Mouse (Mus musculus): ENCODE measurements around the gene Ndufaf4. TPM values are rescaled to one million over a fixed set of nuclear protein-coding genes. Genes with fewer than 3 reads are reported as not detected.

Ndufaf4 gene
- polyA plus RNA-seq, 1 experiment from 2014 or later = 71.7 TPM

DNA sequence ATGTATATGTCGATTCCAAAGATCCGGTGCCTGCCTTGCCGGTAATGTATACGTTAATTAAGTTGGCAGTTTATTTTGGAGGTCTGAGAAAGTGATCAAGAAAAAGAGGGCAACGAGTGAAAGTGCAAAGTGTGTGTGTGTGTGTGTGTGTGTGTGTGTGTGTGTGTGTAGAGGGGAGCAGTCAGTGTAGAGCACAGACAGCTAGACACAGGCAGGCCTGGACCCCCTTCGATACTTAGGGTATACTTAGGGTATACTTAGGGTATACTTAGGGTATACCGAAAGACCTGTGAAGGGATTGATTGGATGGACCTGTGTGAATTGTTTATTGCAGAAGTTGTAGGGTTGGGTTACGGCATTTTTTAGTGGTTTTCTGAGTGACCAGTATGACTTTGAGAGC, 753 bp downstream of the Ndufaf4 start:
- H3K27me3 ChIP-seq (ENCODE audit: control insufficient read depth, insufficient read depth, low read length) = no peaks in the 10 kb centered on the region
- no peak overlapping the region for H3K27ac ChIP-seq (ENCODE audit: low read depth, low read length)
- H3K4me1 ChIP-seq (ENCODE audit: control insufficient read depth, insufficient read depth, low read length) = no peaks in the 10 kb centered on the region
- peak overlapping the region; percentile 62 for H3K4me3 ChIP-seq (ENCODE audit: low read depth, low read length)
- H3K4me2 ChIP-seq (ENCODE audit: low read depth, low read length) = peak overlapping the region; percentile 77
- ATAC-seq (ENCODE audit: low read depth) = peak; percentile 35; the same call in 1 of the 2 replicates
- H3K9ac ChIP-seq (replicated peaks; ENCODE audit: low read depth, low read length) = peak overlapping the region; percentile 58
- no peaks in the 10 kb centered on the region for H3K9me3 ChIP-seq (ENCODE audit: control insufficient read depth, low read length)
- peaks cover 6% of the 10 kb centered on the region; the same call in 1 of the 2 replicates for H3K36me3 ChIP-seq (ENCODE audit: control insufficient read depth, insufficient read depth, low read length)
- WGBS = 27% methylated on average over 8 of the region's 8 CpGs

DNA sequence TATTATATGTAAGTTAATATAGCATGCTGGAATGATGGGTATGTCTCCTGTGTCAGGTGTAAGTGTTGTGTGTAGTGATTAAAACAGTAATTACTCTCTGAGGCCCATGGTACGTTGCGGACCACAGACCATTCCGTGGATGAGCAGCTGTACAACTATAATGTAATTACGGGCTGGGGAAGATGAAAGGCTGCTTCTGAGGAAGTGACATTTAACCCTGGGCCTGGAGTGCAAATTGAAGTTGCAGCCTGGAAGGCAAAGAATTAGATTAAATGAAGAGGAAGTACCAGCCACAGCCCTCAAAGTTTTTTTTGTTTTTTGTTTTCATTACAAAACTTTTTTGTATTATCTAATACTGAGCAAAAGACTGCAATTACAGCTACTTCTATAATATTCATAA, 1.3 kb downstream of the Ndufaf4 start:
- Histone ChIP-seq H3K36me3 (ENCODE audit: control insufficient read depth, insufficient read depth, low read length) (peaks cover 6% of the 10 kb centered on the region; the same call in 1 of the 2 replicates), H3K4me1 (ENCODE audit: control insufficient read depth, insufficient read depth, low read length) (no peaks in the 10 kb centered on the region), H3K9ac (replicated peaks; ENCODE audit: low read depth, low read length) (no peak overlapping the region), H3K4me3 (ENCODE audit: low read depth, low read length) (peak overlapping the region; percentile 62; the same call in 1 of the 2 replicates), H3K27me3 (ENCODE audit: control insufficient read depth, insufficient read depth, low read length) (no peaks in the 10 kb centered on the region), H3K27ac (ENCODE audit: low read depth, low read length) (no peak overlapping the region), H3K9me3 (ENCODE audit: control insufficient read depth, low read length) (no peaks in the 10 kb centered on the region), H3K4me2 (ENCODE audit: low read depth, low read length) (peak overlapping the region; percentile 77)
- ATAC-seq (ENCODE audit: low read depth) = no peak
- 9% methylated on average over 4 of the region's 4 CpGs for WGBS

DNA sequence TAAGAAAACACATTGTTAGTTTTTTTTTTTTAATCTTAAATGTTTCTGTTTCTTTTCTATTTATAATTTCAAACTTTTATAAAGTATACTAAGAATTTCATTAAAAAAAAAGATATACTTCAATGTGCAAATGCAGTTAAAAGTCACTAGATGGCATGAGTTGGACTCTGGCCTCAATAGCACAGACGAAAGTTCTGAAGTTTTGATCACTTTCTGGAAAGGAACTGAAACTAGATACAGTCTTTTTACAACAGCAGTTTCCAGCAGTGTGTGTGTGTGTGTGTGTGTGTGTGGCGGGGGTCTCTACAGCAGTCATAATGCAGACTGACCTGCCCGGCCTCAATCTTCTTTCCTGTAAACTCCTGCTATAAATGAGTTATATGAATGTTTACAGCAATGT, 9.9 kb downstream of the Ndufaf4 start:
- no peak for ATAC-seq (ENCODE audit: low read depth)
- H3K4me2 ChIP-seq (ENCODE audit: low read depth, low read length) = no peak overlapping the region
- WGBS = 72% methylated on average over 3 of the region's 3 CpGs
- no peak overlapping the region for H3K4me3 ChIP-seq (ENCODE audit: low read depth, low read length)
- H3K9me3 ChIP-seq (ENCODE audit: control insufficient read depth, low read length) = no peaks in the 10 kb centered on the region
- H3K9ac ChIP-seq (replicated peaks; ENCODE audit: low read depth, low read length) = no peak overlapping the region
- no peak overlapping the region for H3K27ac ChIP-seq (ENCODE audit: low read depth, low read length)
- no peaks in the 10 kb centered on the region for H3K36me3 ChIP-seq (ENCODE audit: control insufficient read depth, insufficient read depth, low read length)
- no peaks in the 10 kb centered on the region for H3K27me3 ChIP-seq (ENCODE audit: control insufficient read depth, insufficient read depth, low read length)
- no peaks in the 10 kb centered on the region for H3K4me1 ChIP-seq (ENCODE audit: control insufficient read depth, insufficient read depth, low read length)

DNA sequence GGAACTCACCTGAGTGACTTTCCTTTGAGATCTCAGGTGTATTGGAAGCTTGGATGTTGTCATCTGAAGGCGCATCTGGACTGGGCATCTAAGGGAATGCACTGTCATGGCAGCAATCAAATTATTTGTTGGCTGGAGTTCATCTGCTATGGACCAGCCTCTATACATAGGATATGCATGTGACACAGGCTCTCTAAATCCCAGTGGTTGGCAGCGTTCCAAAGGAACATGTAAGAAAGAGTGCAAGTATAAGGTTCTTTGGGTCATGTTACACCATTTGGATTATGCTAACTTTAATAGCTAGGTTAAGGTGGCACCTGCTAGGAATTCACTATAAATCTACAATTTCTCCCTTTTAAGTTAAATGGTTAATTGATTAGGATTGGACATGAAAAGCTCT, 17.7 kb downstream of the Ndufaf4 start:
- no peak for ATAC-seq (ENCODE audit: low read depth)
- H3K4me1 ChIP-seq (ENCODE audit: control insufficient read depth, insufficient read depth, low read length) = no peaks in the 10 kb centered on the region
- no peak overlapping the region for H3K4me3 ChIP-seq (ENCODE audit: low read depth, low read length)
- H3K27ac ChIP-seq (ENCODE audit: low read depth, low read length) = no peak overlapping the region
- H3K27me3 ChIP-seq (ENCODE audit: control insufficient read depth, insufficient read depth, low read length) = no peaks in the 10 kb centered on the region
- H3K4me2 ChIP-seq (ENCODE audit: low read depth, low read length) = no peak overlapping the region
- WGBS = 94% methylated on average over 2 of the region's 2 CpGs
- H3K9me3 ChIP-seq (ENCODE audit: control insufficient read depth, low read length) = no peaks in the 10 kb centered on the region
- no peak overlapping the region for H3K9ac ChIP-seq (replicated peaks; ENCODE audit: low read depth, low read length)
- no peaks in the 10 kb centered on the region for H3K36me3 ChIP-seq (ENCODE audit: control insufficient read depth, insufficient read depth, low read length)

DNA sequence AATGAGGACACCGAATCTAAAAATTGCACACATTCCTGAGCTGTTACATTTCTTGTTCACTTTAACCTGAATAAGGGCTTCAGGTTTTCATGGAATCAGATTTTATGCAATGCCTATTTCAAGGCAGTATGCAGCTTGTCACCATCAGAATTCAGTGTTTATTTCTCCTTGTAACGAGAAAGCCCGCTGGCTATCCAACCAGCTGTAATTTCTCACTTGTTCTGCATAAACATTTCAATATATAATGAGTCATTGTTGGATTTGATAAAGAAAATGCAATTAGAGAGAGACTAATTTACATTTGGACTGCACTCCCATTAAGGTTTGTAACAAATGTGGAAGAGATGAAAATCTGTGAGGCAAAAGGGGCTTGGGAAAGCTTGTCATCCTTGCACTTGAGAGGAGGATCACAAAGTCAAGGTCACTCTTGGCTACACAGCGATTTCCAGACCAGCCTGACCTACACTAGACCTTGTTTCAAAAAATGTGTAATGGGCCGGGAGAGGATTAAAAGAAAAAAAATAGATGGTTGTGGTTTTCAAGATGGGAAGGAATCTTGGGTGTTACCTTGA, 22.2 kb downstream of the Ndufaf4 start:
- Histone ChIP-seq H3K9ac (replicated peaks; ENCODE audit: low read depth, low read length) (no peak overlapping the region), H3K36me3 (ENCODE audit: control insufficient read depth, insufficient read depth, low read length) (no peaks in the 10 kb centered on the region), H3K4me1 (ENCODE audit: control insufficient read depth, insufficient read depth, low read length) (no peaks in the 10 kb centered on the region), H3K4me3 (ENCODE audit: low read depth, low read length) (no peak overlapping the region), H3K4me2 (ENCODE audit: low read depth, low read length) (no peak overlapping the region), H3K9me3 (ENCODE audit: control insufficient read depth, low read length) (no peaks in the 10 kb centered on the region), H3K27me3 (ENCODE audit: control insufficient read depth, insufficient read depth, low read length) (no peaks in the 10 kb centered on the region), H3K27ac (ENCODE audit: low read depth, low read length) (no peak overlapping the region)
- 82% methylated on average over 5 of the region's 5 CpGs for WGBS
- no peak for ATAC-seq (ENCODE audit: low read depth)

DNA sequence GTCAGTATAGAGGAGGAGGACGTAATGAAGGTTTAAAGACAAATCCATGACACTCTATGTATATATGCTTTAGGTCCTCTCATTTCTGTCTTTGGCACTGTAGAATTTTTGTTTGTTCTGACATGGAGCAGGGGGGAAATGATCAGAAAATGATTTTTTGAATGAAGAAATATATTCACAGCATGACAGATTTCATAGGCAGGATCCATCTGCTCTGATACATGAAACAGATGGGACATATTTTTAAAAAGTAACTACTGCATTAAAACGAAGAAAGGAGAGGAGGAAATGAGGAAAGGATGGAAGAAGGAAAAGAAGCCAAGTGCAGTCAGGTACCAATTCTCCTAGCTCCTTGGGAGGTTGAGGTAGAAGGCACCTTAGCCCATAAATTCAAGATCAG, 26.8 kb downstream of the Ndufaf4 start:
- 77% methylated on average over 2 of the region's 2 CpGs for WGBS

DNA sequence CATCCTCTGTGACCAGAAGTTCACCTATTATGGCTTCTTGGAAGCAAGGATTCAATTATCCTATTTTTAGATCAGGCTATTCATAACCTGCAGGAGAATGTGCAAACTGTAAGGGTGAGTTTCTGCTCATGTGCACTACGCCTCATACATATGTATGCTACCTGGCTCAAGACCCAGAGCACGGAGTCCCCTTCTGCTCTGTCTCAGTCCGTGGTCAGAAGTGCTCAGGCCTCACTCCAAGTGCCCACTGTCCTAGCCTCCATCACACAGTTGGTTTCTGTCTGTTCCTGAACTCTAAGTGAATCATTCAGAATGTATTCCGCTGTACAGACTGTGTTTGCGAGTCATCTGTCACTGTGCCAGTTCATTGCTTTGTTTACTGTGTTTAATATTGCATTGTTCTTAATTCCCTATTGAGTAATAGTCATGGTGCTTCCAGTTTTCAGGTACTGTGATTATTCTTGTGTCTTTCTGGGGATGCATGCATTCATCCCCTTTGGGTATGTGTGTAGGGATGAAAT, 30.4 kb downstream of the Ndufaf4 start:
- Histone ChIP-seq H3K4me1 (ENCODE audit: control insufficient read depth, insufficient read depth, low read length) (no peaks in the 10 kb centered on the region), H3K4me2 (ENCODE audit: low read depth, low read length) (no peak overlapping the region), H3K27ac (ENCODE audit: low read depth, low read length) (no peak overlapping the region), H3K4me3 (ENCODE audit: low read depth, low read length) (no peak overlapping the region), H3K27me3 (ENCODE audit: control insufficient read depth, insufficient read depth, low read length) (no peaks in the 10 kb centered on the region), H3K9ac (replicated peaks; ENCODE audit: low read depth, low read length) (no peak overlapping the region), H3K9me3 (ENCODE audit: control insufficient read depth, low read length) (no peaks in the 10 kb centered on the region), H3K36me3 (ENCODE audit: control insufficient read depth, insufficient read depth, low read length) (no peaks in the 10 kb centered on the region)
- 79% methylated on average over 5 of the region's 5 CpGs for WGBS
- peak; percentile 49; the same call in 1 of the 2 replicates for ATAC-seq (ENCODE audit: low read depth)

More for the DNA sequence above, 26.8 kb downstream of the Ndufaf4 start:
- H3K36me3 ChIP-seq (ENCODE audit: control insufficient read depth, insufficient read depth, low read length) = no peaks in the 10 kb centered on the region
- ATAC-seq (ENCODE audit: low read depth) = no peak
- no peaks in the 10 kb centered on the region for H3K4me1 ChIP-seq (ENCODE audit: control insufficient read depth, insufficient read depth, low read length)
- no peak overlapping the region for H3K4me3 ChIP-seq (ENCODE audit: low read depth, low read length)
- no peaks in the 10 kb centered on the region for H3K9me3 ChIP-seq (ENCODE audit: control insufficient read depth, low read length)
- no peaks in the 10 kb centered on the region for H3K27me3 ChIP-seq (ENCODE audit: control insufficient read depth, insufficient read depth, low read length)
- H3K27ac ChIP-seq (ENCODE audit: low read depth, low read length) = no peak overlapping the region
- H3K4me2 ChIP-seq (ENCODE audit: low read depth, low read length) = no peak overlapping the region
- H3K9ac ChIP-seq (replicated peaks; ENCODE audit: low read depth, low read length) = no peak overlapping the region

DNA sequence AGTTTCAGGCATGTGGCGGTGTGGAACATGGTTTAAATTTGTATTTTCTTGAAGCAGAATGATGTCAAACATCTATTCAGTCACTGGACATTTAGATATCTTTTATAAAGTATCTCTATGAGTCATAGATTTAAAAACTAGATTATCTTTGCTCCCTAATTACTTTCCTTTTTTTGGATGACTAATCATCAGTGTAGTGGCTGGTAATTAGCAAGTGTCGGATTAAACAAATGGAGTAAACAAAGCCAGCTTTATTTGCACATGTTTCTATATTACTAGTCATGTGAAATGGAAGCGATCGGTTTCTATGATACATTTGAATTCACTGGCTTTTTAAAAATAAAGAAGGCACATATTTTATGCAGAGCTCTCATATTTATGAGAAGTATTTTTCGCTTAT, 31.0 kb downstream of the Ndufaf4 start:
- no peaks in the 10 kb centered on the region for H3K36me3 ChIP-seq (ENCODE audit: control insufficient read depth, insufficient read depth, low read length)
- H3K4me2 ChIP-seq (ENCODE audit: low read depth, low read length) = no peak overlapping the region
- no peaks in the 10 kb centered on the region for H3K27me3 ChIP-seq (ENCODE audit: control insufficient read depth, insufficient read depth, low read length)
- 85% methylated on average over 5 of the region's 5 CpGs for WGBS
- H3K9ac ChIP-seq (replicated peaks; ENCODE audit: low read depth, low read length) = no peak overlapping the region
- no peak overlapping the region for H3K4me3 ChIP-seq (ENCODE audit: low read depth, low read length)
- H3K9me3 ChIP-seq (ENCODE audit: control insufficient read depth, low read length) = no peaks in the 10 kb centered on the region
- ATAC-seq (ENCODE audit: low read depth) = no peak
- no peaks in the 10 kb centered on the region for H3K4me1 ChIP-seq (ENCODE audit: control insufficient read depth, insufficient read depth, low read length)
- H3K27ac ChIP-seq (ENCODE audit: low read depth, low read length) = no peak overlapping the region

DNA sequence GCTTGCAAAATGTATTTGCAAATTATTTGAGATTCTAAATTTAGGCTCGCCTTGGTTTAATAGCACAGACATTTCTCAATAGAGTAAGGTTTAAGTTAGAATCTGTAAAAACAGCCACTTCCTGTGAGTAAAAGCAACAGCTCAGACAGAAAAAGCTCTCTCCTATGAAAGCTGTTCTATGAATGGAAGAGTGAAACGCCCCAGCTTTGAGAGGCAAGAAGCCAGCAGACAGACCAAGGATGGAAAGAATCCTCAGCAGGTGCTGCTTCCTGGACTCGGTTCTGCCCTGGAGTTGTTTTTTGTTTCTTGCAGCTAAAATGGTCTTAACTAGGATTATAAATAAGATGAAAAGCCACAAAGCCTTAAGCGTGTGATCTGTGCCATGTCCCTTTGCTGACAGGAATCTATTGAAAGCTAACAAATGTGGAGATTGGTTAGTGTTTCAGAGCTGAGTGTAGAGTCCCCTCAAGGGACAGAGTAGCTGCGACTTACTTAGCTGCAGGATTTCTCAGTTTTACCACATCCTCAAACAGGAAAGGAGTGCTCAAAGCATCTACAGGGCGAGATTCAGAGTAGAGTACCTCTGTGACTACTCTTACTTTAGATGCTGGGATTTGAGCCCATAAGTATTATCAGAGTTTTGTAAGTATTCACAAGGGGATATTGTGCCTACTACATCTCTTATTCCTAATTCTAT, 45.0 kb downstream of the Ndufaf4 start:
- H3K9me3 ChIP-seq (ENCODE audit: control insufficient read depth, low read length) = no peaks in the 10 kb centered on the region
- no peaks in the 10 kb centered on the region for H3K4me1 ChIP-seq (ENCODE audit: control insufficient read depth, insufficient read depth, low read length)
- H3K9ac ChIP-seq (replicated peaks; ENCODE audit: low read depth, low read length) = no peak overlapping the region
- no peaks in the 10 kb centered on the region for H3K36me3 ChIP-seq (ENCODE audit: control insufficient read depth, insufficient read depth, low read length)
- 69% methylated on average over 6 of the region's 6 CpGs for WGBS
- H3K4me2 ChIP-seq (ENCODE audit: low read depth, low read length) = no peak overlapping the region
- ATAC-seq (ENCODE audit: low read depth) = no peak
- no peak overlapping the region for H3K27ac ChIP-seq (ENCODE audit: low read depth, low read length)
- H3K27me3 ChIP-seq (ENCODE audit: control insufficient read depth, insufficient read depth, low read length) = no peaks in the 10 kb centered on the region
- no peak overlapping the region for H3K4me3 ChIP-seq (ENCODE audit: low read depth, low read length)

Data from neural tube, embryonic 14.5 days (tissue).